Comparison of ENCODE assay signal across 14 mouse cellular contexts in genomic region chr7:82903006-82903405, GRCm38 (mm10).
"Had no signal": no experiment of that assay in that cellular context is flagged by ENCODE, and none has a peak within 500 bp of the region (broad histone marks: within the 10 kb centered on the region; RNA-seq: fewer than 3 reads in every experiment).

No protein-coding gene starts in this region.

- H3K4me3 ChIP-seq: intestine, embryonic 15.5 days; limb, embryonic 12.5 days; midbrain, embryonic 10.5 days; neural tube, embryonic 12.5 days had no signal

- H3K9me3 ChIP-seq: intestine, embryonic 15.5 days; midbrain, embryonic 10.5 days had no signal

- H3K4me1 ChIP-seq: intestine, embryonic 15.5 days; midbrain, embryonic 10.5 days; neural tube, embryonic 12.5 days had no signal

- H3K27ac ChIP-seq: intestine, embryonic 15.5 days; limb, embryonic 12.5 days; liver, embryonic 14.5 days; midbrain, embryonic 10.5 days; neural tube, embryonic 12.5 days had no signal

- H3K9ac ChIP-seq: intestine, embryonic 15.5 days; limb, embryonic 12.5 days; liver, embryonic 14.5 days; neural tube, embryonic 12.5 days had no signal

- H3K27me3 ChIP-seq: intestine, embryonic 15.5 days; limb, embryonic 12.5 days; neural tube, embryonic 12.5 days had no signal

- H3K36me3 ChIP-seq: intestine, embryonic 15.5 days; limb, embryonic 12.5 days; midbrain, embryonic 10.5 days; neural tube, embryonic 12.5 days had no signal

- DNase-seq: layer of hippocampus, adult 9-11 months; layer of hippocampus, postnatal 36 days; lung, adult 18-20 months; midbrain, embryonic 14.5 days; retina, postnatal 1 day; right cerebral cortex, postnatal 4 days; spleen, adult 18-20 months; thymus, adult 2 months; thymus, postnatal 36 days had no signal

- ATAC-seq: intestine, embryonic 15.5 days had no signal

- H3K4me2 ChIP-seq: intestine, embryonic 15.5 days; limb, embryonic 12.5 days; neural tube, embryonic 12.5 days had no signal
